Mouse (Mus musculus) hindbrain, embryonic 16.5 days (tissue): ENCODE results near the gene Cnksr3. TPM values are rescaled to one million over a fixed set of nuclear protein-coding genes. Genes with fewer than 3 reads are reported as not detected.
A peak's percentile ranks its signal among the peaks of the same experiment; 100 is the strongest.

Source experiments
- ATAC-seq: fragments of 200-750 bp; cut with Nextera tagmentation; 2 replicates; pipeline ENCODE4 v1.8.0; 2017; ENCODE audit warnings: moderate TSS enrichment, moderate library complexity
- H3K27ac ChIP-seq: fragments of 300-500 bp; sonication (generic); 2 replicates; pipeline ENCODE4 v1.5.1; 2014; ENCODE audit warnings: low read depth, mild to moderate bottlenecking, control low read depth, low read length, moderate library complexity
- H3K27me3 ChIP-seq: fragments of 300-500 bp; sonication (generic); replicated peaks from 2 replicates; pipeline ENCODE4 v1.6.1; 2014; ENCODE audit warnings: low read length; ENCODE audit not compliant: control insufficient read depth, insufficient read depth
- H3K36me3 ChIP-seq: fragments of 300-500 bp; sonication (generic); 2 replicates; pipeline ENCODE4 v1.6.1; 2014; ENCODE audit warnings: mild to moderate bottlenecking, low read length, moderate library complexity, mixed read lengths; ENCODE audit not compliant: control insufficient read depth, insufficient read depth
- H3K4me1 ChIP-seq: fragments of 300-500 bp; sonication (generic); 2 replicates; pipeline ENCODE4 v1.6.1; 2014; ENCODE audit warnings: low read depth, low read length; ENCODE audit not compliant: control insufficient read depth, insufficient read depth
- H3K4me2 ChIP-seq: fragments of 300-500 bp; sonication (generic); 2 replicates; pipeline ENCODE4 v1.6.1; 2014; ENCODE audit warnings: mild to moderate bottlenecking, low read length, control low read depth, moderate library complexity
- H3K4me3 ChIP-seq: fragments of 300-500 bp; sonication (generic); 2 replicates; pipeline ENCODE4 v1.5.1; 2014; ENCODE audit warnings: mild to moderate bottlenecking, low read length, control low read depth, moderate library complexity
- H3K9ac ChIP-seq: fragments of 300-500 bp; sonication (generic); 2 replicates; pipeline ENCODE4 v1.6.1; 2014; ENCODE audit warnings: low read depth, mild to moderate bottlenecking, control low read depth, low read length, moderate library complexity
- H3K9me3 ChIP-seq: fragments of 300-500 bp; sonication (generic); 2 replicates; pipeline ENCODE4 v1.6.1; 2014; ENCODE audit warnings: mild to moderate bottlenecking, low read length, moderate library complexity; ENCODE audit not compliant: control insufficient read depth
- WGBS: fragments of 180-500 bp; shearing (Covaris S2); extraction: QIAGEN DNeasy Blood & Tissue Kit; methylation state at CpG from one replicate; pipeline ENCODE4 v1.1.7; 2014; 5-methylcytosine and 5-hydroxymethylcytosine counted together
- polyA plus RNA-seq: library from polyadenylated mRNA; unstranded; fragments of >200 nt; fragmentation: Nextera tagmentation; extraction: Ambion mirVana; gene quantifications from 2 replicates; pipeline ENCODE4 v1.2.1, GENCODE M21; 2015

Gene Cnksr3
- polyA plus RNA-seq, 1 experiment from 2014 or later: 4.2 TPM

DNA sequence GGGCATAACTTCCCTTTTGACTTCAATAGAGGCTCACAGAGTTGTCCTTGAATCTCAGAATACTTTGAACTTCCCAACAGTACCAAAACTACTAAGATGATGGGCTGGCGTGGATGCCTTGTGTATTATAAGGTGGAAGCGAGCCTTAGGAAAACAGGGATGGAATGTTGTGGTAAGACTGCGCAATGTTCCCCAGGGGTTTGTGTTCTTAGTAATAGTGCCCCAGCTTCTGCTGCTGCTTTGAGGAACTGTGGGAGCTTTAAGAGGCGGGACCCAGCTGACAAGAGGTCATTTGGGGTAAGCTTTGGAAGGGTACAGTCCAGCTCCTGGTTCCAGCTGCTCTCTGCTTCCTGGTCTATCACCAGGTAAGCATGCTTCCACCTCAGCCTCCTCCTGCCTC is 89.7 kb downstream of the Cnksr3 start:
- WGBS: 96% methylated on average over 4 of the region's 4 CpGs
- H3K9ac ChIP-seq: no peak overlapping the region
- no peaks in the 10 kb centered on the region for H3K4me1 ChIP-seq
- H3K9me3 ChIP-seq: no peaks in the 10 kb centered on the region
- no peak overlapping the region for H3K27ac ChIP-seq
- H3K27me3 ChIP-seq: no peaks in the 10 kb centered on the region
- H3K4me2 ChIP-seq: no peak overlapping the region
- H3K36me3 ChIP-seq: no peaks in the 10 kb centered on the region
- no peak for ATAC-seq
- no peak overlapping the region for H3K4me3 ChIP-seq

DNA sequence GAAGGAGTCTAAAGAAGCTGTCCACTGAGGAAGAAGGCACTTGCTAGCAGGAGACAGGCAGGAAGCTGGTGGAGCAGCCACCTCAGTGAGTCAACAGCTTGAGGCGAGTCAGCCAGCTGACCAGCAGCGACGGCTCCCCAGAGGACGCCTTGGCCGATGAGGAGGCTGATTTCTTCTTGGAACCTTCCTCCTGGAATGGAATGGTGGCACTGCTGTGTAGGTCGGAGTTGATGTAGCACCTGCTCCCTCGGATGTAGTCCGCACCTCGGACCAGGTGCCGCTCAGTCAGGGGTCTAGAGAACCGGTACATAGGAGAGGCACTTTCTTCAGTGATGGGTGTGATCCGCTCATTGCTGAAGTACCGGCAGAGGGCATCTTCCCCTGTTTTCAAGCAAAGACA is 91.8 kb downstream of the Cnksr3 start:
- no peaks in the 10 kb centered on the region for H3K4me1 ChIP-seq
- H3K4me2 ChIP-seq: no peak overlapping the region
- no peaks in the 10 kb centered on the region for H3K27me3 ChIP-seq
- H3K4me3 ChIP-seq: no peak overlapping the region
- H3K27ac ChIP-seq: no peak overlapping the region
- H3K36me3 ChIP-seq: no peaks in the 10 kb centered on the region
- ATAC-seq: no peak
- H3K9ac ChIP-seq: no peak overlapping the region
- 93% methylated on average over 13 of the region's 13 CpGs for WGBS
- no peaks in the 10 kb centered on the region for H3K9me3 ChIP-seq

DNA sequence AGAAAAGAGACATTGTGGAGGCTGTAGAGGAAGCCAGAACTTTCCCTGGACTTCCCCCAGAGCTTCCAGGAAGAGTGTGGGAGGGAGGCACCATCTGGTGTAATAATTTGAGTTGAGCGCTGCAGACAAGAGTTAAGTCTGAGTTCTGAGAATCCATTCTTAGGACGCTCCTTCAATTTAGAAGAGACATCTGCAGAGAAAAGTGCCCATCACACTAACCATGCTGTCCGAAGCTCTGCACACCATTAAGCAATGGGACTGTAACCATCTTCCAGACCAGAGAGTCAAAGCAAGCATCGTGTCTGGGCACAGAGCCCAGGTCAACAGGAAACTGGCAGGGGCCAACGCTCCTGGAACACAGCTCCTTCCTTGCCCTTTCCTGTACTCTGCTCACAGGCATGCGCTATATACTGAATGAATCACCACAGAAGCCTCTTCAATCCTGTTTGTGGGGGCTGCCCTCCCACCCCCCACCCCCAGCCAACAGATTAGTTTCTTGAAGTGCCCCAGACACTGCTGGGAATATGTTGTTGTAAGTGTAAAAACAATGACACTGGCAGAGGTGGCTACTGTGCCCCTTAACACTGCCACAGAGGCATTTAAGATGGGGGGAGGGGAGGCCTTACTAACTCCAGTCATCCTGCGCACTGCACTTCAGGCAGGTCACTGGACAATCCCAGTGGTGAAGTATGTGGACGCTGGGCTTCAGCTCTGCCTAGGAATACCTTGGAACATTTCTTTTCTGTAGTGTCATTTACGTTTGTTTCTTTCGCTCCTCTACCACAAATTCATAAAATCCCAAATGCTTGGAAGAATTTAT is 93.6 kb downstream of the Cnksr3 start:
- Histone ChIP-seq H3K9ac (no peak overlapping the region), H3K9me3 (no peaks in the 10 kb centered on the region), H3K27me3 (no peaks in the 10 kb centered on the region), H3K27ac (no peak overlapping the region; the same call in 1 of the 2 replicates), H3K4me1 (no peaks in the 10 kb centered on the region), H3K4me3 (no peak overlapping the region), H3K4me2 (no peak overlapping the region), H3K36me3 (no peaks in the 10 kb centered on the region)
- 73% methylated on average over 10 of the region's 10 CpGs for WGBS
- peak; percentile 88 for ATAC-seq

GRCm38 (mm10) chr10:7117785-7118184 is 94.3 kb downstream of the Cnksr3 start:
- Histone ChIP-seq H3K4me3 (no peak overlapping the region), H3K4me2 (no peak overlapping the region), H3K27ac (no peak overlapping the region), H3K9me3 (no peaks in the 10 kb centered on the region), H3K27me3 (no peaks in the 10 kb centered on the region), H3K9ac (no peak overlapping the region), H3K4me1 (no peaks in the 10 kb centered on the region), H3K36me3 (no peaks in the 10 kb centered on the region)
- ATAC-seq: no peak
- 77% methylated on average over 7 of the region's 7 CpGs for WGBS

DNA sequence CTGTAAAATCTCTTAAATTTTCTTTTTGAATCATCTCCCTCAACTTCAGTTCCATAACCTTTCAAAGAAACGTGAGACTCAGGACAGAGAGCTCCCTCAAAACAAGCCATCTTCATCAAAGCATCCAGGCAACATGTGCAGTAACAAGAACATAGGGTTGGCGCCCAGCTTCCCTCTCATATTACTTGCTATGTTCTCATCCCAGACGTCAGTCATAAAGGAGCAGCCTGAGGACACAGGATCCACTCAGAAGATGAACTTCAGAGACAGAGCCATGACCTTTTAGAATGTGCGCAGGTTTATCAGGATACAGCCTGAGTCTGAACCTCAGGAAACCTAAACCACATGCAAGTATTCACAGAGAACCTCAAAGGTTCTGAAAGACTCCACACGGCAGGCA is 97.2 kb downstream of the Cnksr3 start:
- no peaks in the 10 kb centered on the region for H3K27me3 ChIP-seq
- H3K36me3 ChIP-seq: no peaks in the 10 kb centered on the region
- no peak overlapping the region for H3K4me2 ChIP-seq
- no peaks in the 10 kb centered on the region for H3K9me3 ChIP-seq
- no peaks in the 10 kb centered on the region for H3K4me1 ChIP-seq
- ATAC-seq: no peak
- 85% methylated on average over 5 of the region's 5 CpGs for WGBS
- no peak overlapping the region for H3K9ac ChIP-seq
- no peak overlapping the region for H3K4me3 ChIP-seq
- no peak overlapping the region for H3K27ac ChIP-seq

- Histone ChIP-seq H3K36me3 (no peaks in the 10 kb centered on the region), H3K4me2 (no peak overlapping the region), H3K27ac (no peak overlapping the region), H3K9ac (no peak overlapping the region), H3K4me1 (no peaks in the 10 kb centered on the region), H3K9me3 (no peaks in the 10 kb centered on the region), H3K27me3 (no peaks in the 10 kb centered on the region), H3K4me3 (no peak overlapping the region)
- ATAC-seq: no peak
- 87% methylated on average over 4 of the region's 4 CpGs for WGBS
These were observed 98.3 kb downstream of the Cnksr3 start for GRCm38 (mm10) chr10:7113747-7114146.

DNA sequence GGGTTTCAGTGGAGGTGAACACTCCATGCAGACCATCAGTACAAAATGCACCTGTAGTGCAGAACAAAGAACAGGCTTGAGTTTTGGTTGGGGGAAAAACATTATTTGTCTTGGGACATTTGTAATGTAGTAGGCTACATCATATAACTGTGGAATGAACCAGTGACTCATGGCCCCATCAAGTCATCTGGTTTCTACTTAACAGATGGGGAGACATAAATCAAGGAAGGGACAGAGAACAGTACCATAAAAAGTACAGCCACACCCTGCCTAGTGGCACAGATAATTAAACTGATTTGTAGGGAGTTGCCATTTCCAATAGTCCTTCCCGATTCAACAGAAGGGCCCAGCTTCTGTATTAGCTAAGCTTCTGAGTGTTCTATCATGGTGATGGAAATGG is 98.9 kb downstream of the Cnksr3 start:
- H3K4me3 ChIP-seq: no peak overlapping the region
- no peak overlapping the region for H3K9ac ChIP-seq
- no peaks in the 10 kb centered on the region for H3K36me3 ChIP-seq
- H3K9me3 ChIP-seq: no peaks in the 10 kb centered on the region
- H3K27me3 ChIP-seq: no peaks in the 10 kb centered on the region
- no peaks in the 10 kb centered on the region for H3K4me1 ChIP-seq
- no peak overlapping the region for H3K27ac ChIP-seq
- 96% methylated on average over 1 of the region's 1 CpGs for WGBS
- no peak for ATAC-seq
- no peak overlapping the region for H3K4me2 ChIP-seq

GRCm38 (mm10) chr10:7111462-7112000 is 100.5 kb downstream of the Cnksr3 start:
- no peaks in the 10 kb centered on the region for H3K27me3 ChIP-seq
- H3K9me3 ChIP-seq: no peaks in the 10 kb centered on the region
- H3K9ac ChIP-seq: no peak overlapping the region
- no peak overlapping the region for H3K4me3 ChIP-seq
- H3K4me1 ChIP-seq: no peaks in the 10 kb centered on the region
- ATAC-seq: peak; percentile 86
- H3K4me2 ChIP-seq: no peak overlapping the region
- WGBS: 73% methylated on average over 6 of the region's 6 CpGs
- no peaks in the 10 kb centered on the region for H3K36me3 ChIP-seq
- H3K27ac ChIP-seq: peak overlapping the region; percentile 23; the same call in 1 of the 2 replicates

DNA sequence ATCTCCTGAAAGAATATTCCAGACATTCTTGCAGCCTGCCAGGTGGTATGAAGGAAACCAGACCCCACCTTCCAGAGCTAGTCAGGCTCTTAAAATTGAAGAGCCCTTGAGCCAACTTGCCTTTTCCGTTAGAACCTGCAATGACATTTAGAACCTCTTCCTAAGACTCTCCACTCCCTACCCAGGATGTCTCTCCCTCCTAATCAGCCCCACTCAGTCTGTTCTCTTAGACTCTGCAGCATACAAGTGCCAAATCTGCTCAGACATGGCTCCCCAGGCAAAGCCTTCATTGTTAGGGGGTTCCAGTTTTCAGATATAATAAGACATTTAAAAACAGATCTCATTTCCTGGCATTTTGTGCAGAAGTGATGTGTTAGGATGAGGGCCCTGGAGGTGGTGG is 108.2 kb downstream of the Cnksr3 start:
- H3K4me3 ChIP-seq: no peak overlapping the region
- H3K9ac ChIP-seq: no peak overlapping the region
- no peak for ATAC-seq
- H3K27ac ChIP-seq: no peak overlapping the region
- H3K36me3 ChIP-seq: no peaks in the 10 kb centered on the region
- no peaks in the 10 kb centered on the region for H3K9me3 ChIP-seq
- H3K4me1 ChIP-seq: no peaks in the 10 kb centered on the region
- no peak overlapping the region for H3K4me2 ChIP-seq
- H3K27me3 ChIP-seq: no peaks in the 10 kb centered on the region
- 94% methylated on average over 1 of the region's 1 CpGs for WGBS
